Mouse (Mus musculus) small intestine, adult 2 months (tissue): ENCODE measurements around the gene Dynlt1b.
"Not testable (repeated sequence)": the region's sequence is repeated elsewhere in the genome, so short reads cannot be mapped to it uniquely, and the experiment has no call there.

Experiments
- CTCF ChIP-seq: fragments of 200-500 bp; IDR thresholded peaks from 2 replicates; pipeline ENCODE4 v1.5.1; 2012; ENCODE audit warnings: low read depth, mild to moderate bottlenecking, control low read depth, inconsistent platforms, low read length, moderate library complexity, mixed read lengths; ENCODE audit not compliant: insufficient replicate concordance, insufficient read length; ENCODE audit errors: extremely low read depth
- POLR2A ChIP-seq: fragments of 200-500 bp; IDR thresholded peaks from 2 replicates; pipeline ENCODE4 v1.6.1; 2012; ENCODE audit warnings: low read depth, mild to moderate bottlenecking, control low read depth, inconsistent platforms, low read length, moderate library complexity

- TF ChIP-seq CTCF, POLR2A: not testable (repeated sequence)
Measured at GRCm38 (mm10) chr17:6380182-6380841, 49.6 kb upstream of the Dynlt1b start.
